Mouse (Mus musculus) lung, embryonic 16.5 days (tissue): Measurements from ENCODE around the gene 4930562C15Rik. TPM values are rescaled to one million over a fixed set of nuclear protein-coding genes. Genes with fewer than 3 reads are reported as not detected.

Source experiments
- ATAC-seq: fragments of 200-750 bp; cut with Nextera tagmentation; 2 replicates; pipeline ENCODE4 v1.8.0; 2017; ENCODE audit warnings: low read depth, mild to moderate bottlenecking, moderate library complexity
- H3K27ac ChIP-seq: fragments of 300-500 bp; sonication (generic); 2 replicates; pipeline ENCODE4 v1.5.1; 2014; ENCODE audit warnings: mild to moderate bottlenecking, control low read depth, low read length
- H3K27me3 ChIP-seq: fragments of 300-500 bp; sonication (generic); 2 replicates; pipeline ENCODE4 v1.6.1; 2014; ENCODE audit warnings: low read depth, low read length, mixed read lengths; ENCODE audit not compliant: control insufficient read depth, insufficient read depth
- H3K36me3 ChIP-seq: fragments of 300-500 bp; sonication (generic); 2 replicates; pipeline ENCODE4 v1.6.1; 2014; ENCODE audit warnings: low read length; ENCODE audit not compliant: control insufficient read depth, insufficient read depth
- H3K4me1 ChIP-seq: fragments of 300-500 bp; sonication (generic); replicated peaks from 2 replicates; pipeline ENCODE4 v1.6.1; 2014; ENCODE audit warnings: low read length, mixed read lengths; ENCODE audit not compliant: control insufficient read depth, insufficient read depth
- H3K4me2 ChIP-seq: fragments of 300-500 bp; sonication (generic); 2 replicates; pipeline ENCODE4 v1.6.1; 2014; ENCODE audit warnings: low read depth, low read length, control low read depth
- H3K4me3 ChIP-seq: fragments of 300-500 bp; sonication (generic); 2 replicates; pipeline ENCODE4 v1.5.1; 2014; ENCODE audit warnings: mild to moderate bottlenecking, low read length, control low read depth
- H3K9ac ChIP-seq: fragments of 300-500 bp; sonication (generic); 2 replicates; pipeline ENCODE4 v1.6.1; 2014; ENCODE audit warnings: low read length, control low read depth
- H3K9me3 ChIP-seq: fragments of 300-500 bp; sonication (generic); 2 replicates; pipeline ENCODE4 v1.6.1; 2016; ENCODE audit warnings: low read length; ENCODE audit not compliant: control insufficient read depth
- WGBS: fragments of 180-500 bp; shearing (Covaris S2); extraction: QIAGEN DNeasy Blood & Tissue Kit; methylation state at CpG from one replicate; pipeline ENCODE4 v1.1.7; 2014; 5-methylcytosine and 5-hydroxymethylcytosine counted together
- polyA plus RNA-seq: library from polyadenylated mRNA; unstranded; fragments of >200 nt; fragmentation: Nextera tagmentation; extraction: Ambion mirVana; gene quantifications from 2 replicates; pipeline ENCODE4 v1.2.1, GENCODE M21; 2015

Gene 4930562C15Rik
- polyA plus RNA-seq, 1 experiment from 2014 or later = 0.62 TPM

GRCm38 (mm10) chr16:4827639-4828038 lies 7.6 kb upstream of the 4930562C15Rik start:
- no peak for ATAC-seq
- Histone ChIP-seq H3K4me2 (no peak overlapping the region), H3K27ac (no peak overlapping the region), H3K4me3 (no peak overlapping the region), H3K9ac (no peak overlapping the region), H3K27me3 (no peaks in the 10 kb centered on the region), H3K4me1 (peaks cover 3% of the 10 kb centered on the region; the same call in 1 of the 2 replicates), H3K36me3 (no peaks in the 10 kb centered on the region), H3K9me3 (no peaks in the 10 kb centered on the region)
- 85% methylated on average over 5 of the region's 5 CpGs for WGBS

GRCm38 (mm10) chr16:4829271-4829900 lies 5.8 kb upstream of the 4930562C15Rik start:
- no peak; the same call in 1 of the 2 replicates for ATAC-seq
- no peak overlapping the region for H3K27ac ChIP-seq
- 50% methylated on average over 6 of the region's 6 CpGs for WGBS

GRCm38 (mm10) chr16:4831650-4832419 lies 3.4 kb upstream of the 4930562C15Rik start:
- Histone ChIP-seq H3K4me2 (no peak overlapping the region), H3K4me3 (no peak overlapping the region), H3K27me3 (no peaks in the 10 kb centered on the region), H3K9ac (no peak overlapping the region), H3K36me3 (no peaks in the 10 kb centered on the region), H3K4me1 (peaks cover 3% of the 10 kb centered on the region; the same call in 1 of the 2 replicates), H3K9me3 (no peaks in the 10 kb centered on the region), H3K27ac (no peak overlapping the region)
- ATAC-seq = no peak
- 56% methylated on average over 15 of the region's 15 CpGs for WGBS

More at GRCm38 (mm10) chr16:4829271-4829900, 5.8 kb upstream of the 4930562C15Rik start:
- Histone ChIP-seq H3K9ac (no peak overlapping the region), H3K36me3 (no peaks in the 10 kb centered on the region), H3K4me2 (no peak overlapping the region), H3K27me3 (no peaks in the 10 kb centered on the region), H3K4me3 (no peak overlapping the region), H3K9me3 (no peaks in the 10 kb centered on the region), H3K4me1 (peaks cover 3% of the 10 kb centered on the region; the same call in 1 of the 2 replicates)

DNA sequence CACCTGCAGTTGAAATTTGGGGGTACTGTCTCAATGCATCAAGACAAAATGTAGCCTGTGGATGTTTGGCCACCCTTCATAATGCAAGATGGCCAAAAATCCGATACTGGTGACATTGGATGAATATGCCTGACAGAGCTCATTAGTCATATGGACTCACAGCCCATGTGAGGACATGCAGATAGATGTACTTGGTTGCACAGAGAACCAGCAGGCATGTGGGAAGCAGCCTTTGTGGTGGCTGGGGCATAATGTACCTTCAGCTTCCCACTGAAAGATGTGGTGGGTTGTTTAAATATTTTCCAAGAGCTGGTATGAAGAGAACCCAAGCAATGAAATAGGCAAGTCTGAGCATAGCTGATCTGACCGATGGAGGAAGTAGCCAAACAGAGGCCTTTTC lies 1.4 kb upstream of the 4930562C15Rik start:
- Histone ChIP-seq H3K4me3 (no peak overlapping the region), H3K36me3 (no peaks in the 10 kb centered on the region), H3K9me3 (no peaks in the 10 kb centered on the region), H3K9ac (no peak overlapping the region), H3K4me1 (peaks cover 3% of the 10 kb centered on the region; the same call in 1 of the 2 replicates), H3K27ac (peak overlapping the region; percentile 18), H3K4me2 (no peak overlapping the region), H3K27me3 (no peaks in the 10 kb centered on the region)
- 0 out of 2 replicates have a peak, but pooled peaks have one; percentile 19 for ATAC-seq
- WGBS = 58% methylated on average over 2 of the region's 2 CpGs

- 80% methylated on average over 3 of the region's 3 CpGs for whole genome bisulfite sequencing
- Histone ChIP-seq H3K27ac (no peak overlapping the region), H3K4me2 (no peak overlapping the region), H3K36me3 (no peaks in the 10 kb centered on the region), H3K4me3 (no peak overlapping the region), H3K9ac (no peak overlapping the region), H3K4me1 (no peaks in the 10 kb centered on the region), H3K9me3 (no peaks in the 10 kb centered on the region), H3K27me3 (no peaks in the 10 kb centered on the region)
- no peak for ATAC-seq
Observed at GRCm38 (mm10) chr16:4837631-4838030, 2.4 kb downstream of the 4930562C15Rik start.

- Histone ChIP-seq H3K4me3 (no peak overlapping the region), H3K36me3 (no peaks in the 10 kb centered on the region), H3K9me3 (no peaks in the 10 kb centered on the region), H3K4me2 (no peak overlapping the region), H3K9ac (no peak overlapping the region), H3K27me3 (no peaks in the 10 kb centered on the region), H3K27ac (no peak overlapping the region), H3K4me1 (no peaks in the 10 kb centered on the region)
- WGBS = 81% methylated on average over 3 of the region's 3 CpGs
- peak; percentile 20; the same call in 1 of the 2 replicates for ATAC-seq
Observed at GRCm38 (mm10) chr16:4839552-4839951, 4.3 kb downstream of the 4930562C15Rik start.

- no peaks in the 10 kb centered on the region for H3K9me3 ChIP-seq
- no peak for ATAC-seq
Observed at GRCm38 (mm10) chr16:4840231-4840630, 5.0 kb downstream of the 4930562C15Rik start.

GRCm38 (mm10) chr16:4847041-4847440 lies 11.8 kb downstream of the 4930562C15Rik start:
- ATAC-seq = no peak

More at GRCm38 (mm10) chr16:4840231-4840630, 5.0 kb downstream of the 4930562C15Rik start:
- Histone ChIP-seq H3K4me1 (no peaks in the 10 kb centered on the region), H3K27ac (no peak overlapping the region), H3K4me2 (no peak overlapping the region), H3K4me3 (no peak overlapping the region), H3K27me3 (no peaks in the 10 kb centered on the region), H3K9ac (no peak overlapping the region), H3K36me3 (no peaks in the 10 kb centered on the region)
- 69% methylated on average over 8 of the region's 8 CpGs for WGBS

DNA sequence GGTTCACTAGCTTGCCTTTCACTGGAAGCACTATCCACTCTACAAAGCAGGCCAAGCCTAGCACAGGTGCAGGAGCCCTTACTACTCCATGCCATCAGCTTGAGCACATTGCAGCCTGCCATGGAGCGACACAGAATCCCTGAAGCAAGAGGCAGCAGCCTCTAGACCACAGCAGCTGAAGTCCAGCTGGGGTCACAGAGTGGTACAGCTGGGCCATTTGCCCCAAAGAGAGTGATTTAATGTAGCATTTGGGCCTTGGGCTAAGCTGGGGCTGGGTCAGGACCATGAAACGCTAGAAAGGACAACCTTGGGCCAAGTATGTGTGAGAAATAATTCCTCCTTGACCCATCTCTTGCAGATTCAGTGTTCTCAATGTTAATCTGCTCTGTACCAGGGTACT lies 12.9 kb downstream of the 4930562C15Rik start:
- Histone ChIP-seq H3K9ac (no peak overlapping the region), H3K4me2 (no peak overlapping the region), H3K9me3 (no peaks in the 10 kb centered on the region), H3K4me3 (no peak overlapping the region), H3K27me3 (no peaks in the 10 kb centered on the region), H3K27ac (no peak overlapping the region), H3K36me3 (no peaks in the 10 kb centered on the region), H3K4me1 (peaks cover 9% of the 10 kb centered on the region)
- no peak for ATAC-seq
- WGBS = 83% methylated on average over 2 of the region's 2 CpGs

More at GRCm38 (mm10) chr16:4847041-4847440, 11.8 kb downstream of the 4930562C15Rik start:
- H3K4me1 ChIP-seq = peaks cover 9% of the 10 kb centered on the region
- no peaks in the 10 kb centered on the region for H3K36me3 ChIP-seq
- WGBS = 68% methylated on average over 3 of the region's 3 CpGs
- no peak overlapping the region for H3K9ac ChIP-seq
- no peak overlapping the region for H3K4me3 ChIP-seq
- H3K27ac ChIP-seq = no peak overlapping the region
- no peaks in the 10 kb centered on the region for H3K27me3 ChIP-seq
- H3K9me3 ChIP-seq = no peaks in the 10 kb centered on the region
- H3K4me2 ChIP-seq = no peak overlapping the region
